In genomic region chr16:14372817-14373301, GRCm38 (mm10) we compare ENCODE assay signal across 10 mouse cellular contexts. TPM values are rescaled to one million over a fixed set of nuclear protein-coding genes. Genes with fewer than 3 reads are reported as not detected.
DNase-seq lines count a peak whose midpoint lies in the region; ATAC-seq and TF ChIP-seq lines count a peak whose summit lies in the region.
"Had no signal": no experiment of that assay in that cellular context is flagged by ENCODE, and none has a peak within 500 bp of the region (broad histone marks: within the 10 kb centered on the region; RNA-seq: fewer than 3 reads in every experiment).

No protein-coding gene starts in this region.

- TF ChIP-seq CTCF in lung, postnatal 0 days (IDR thresholded peaks at IDR 0.05): no peak

- peak; percentile 17; the same call in 1 of the 2 replicates for TF ChIP-seq EP300 in lung, postnatal 0 days (IDR thresholded peaks at IDR 0.05)

- H3K4me1 ChIP-seq in intestine, embryonic 16.5 days (ENCODE audit: control insufficient read depth, insufficient read depth, low read length): peaks cover 7% of the 10 kb centered on the region
- H3K4me1 ChIP-seq in lung, postnatal 0 days (ENCODE audit: insufficient read depth, low read depth, low read length): peaks cover 3% of the 10 kb centered on the region; the same call in 1 of the 2 replicates
- H3K4me1 ChIP-seq: midbrain, embryonic 15.5 days had no signal

- H3K4me2 ChIP-seq in intestine, embryonic 16.5 days (ENCODE audit: low read depth, low read length): peak overlapping the region; percentile 30; the same call in 1 of the 2 replicates
- H3K4me2 ChIP-seq in lung, postnatal 0 days (replicated peaks; ENCODE audit: low read depth, low read length): no peak overlapping the region
- H3K4me2 ChIP-seq: embryonic facial prominence, embryonic 13.5 days; midbrain, embryonic 15.5 days had no signal

- peak overlapping the region; percentile 53 for H3K9ac ChIP-seq in intestine, embryonic 16.5 days (ENCODE audit: low read depth, low read length)
- H3K9ac ChIP-seq in lung, postnatal 0 days (replicated peaks; ENCODE audit: low read depth): no peak overlapping the region
- H3K9ac ChIP-seq: embryonic facial prominence, embryonic 13.5 days; midbrain, embryonic 15.5 days had no signal

- no peaks in the 10 kb centered on the region for H3K9me3 ChIP-seq in intestine, embryonic 16.5 days (ENCODE audit: control insufficient read depth, low read length)
- no peaks in the 10 kb centered on the region for H3K9me3 ChIP-seq in lung, postnatal 0 days (ENCODE audit: low read length)
- H3K9me3 ChIP-seq: embryonic facial prominence, embryonic 13.5 days; midbrain, embryonic 15.5 days had no signal

- peak; percentile 47 for ATAC-seq in intestine, embryonic 16.5 days
- peak; percentile 80 for ATAC-seq in lung, postnatal 0 days
- no peak for ATAC-seq in megakaryocyte-erythroid progenitor cell, adult 5-6 weeks (replicated peaks; ENCODE audit: low FRiP score, low TSS enrichment, poor library complexity, severe bottlenecking)
- ATAC-seq: midbrain, embryonic 15.5 days had no signal

- H3K27me3 ChIP-seq in intestine, embryonic 16.5 days (replicated peaks; ENCODE audit: control insufficient read depth, insufficient read depth, low read length): no peaks in the 10 kb centered on the region
- H3K27me3 ChIP-seq in lung, postnatal 0 days (replicated peaks; ENCODE audit: insufficient read depth, low read length): no peaks in the 10 kb centered on the region
- H3K27me3 ChIP-seq: embryonic facial prominence, embryonic 13.5 days; midbrain, embryonic 15.5 days had no signal

- no peak overlapping the region for H3K4me3 ChIP-seq in intestine, embryonic 16.5 days (ENCODE audit: low read length)
- H3K4me3 ChIP-seq in lung, postnatal 0 days (ENCODE audit: low read depth, low read length): no peak overlapping the region
- H3K4me3 ChIP-seq: embryonic facial prominence, embryonic 13.5 days; midbrain, embryonic 15.5 days had no signal

- no peaks in the 10 kb centered on the region for H3K36me3 ChIP-seq in intestine, embryonic 16.5 days (ENCODE audit: control insufficient read depth, insufficient read depth, low read length)
- no peaks in the 10 kb centered on the region for H3K36me3 ChIP-seq in lung, postnatal 0 days (ENCODE audit: insufficient read depth, low read length)
- H3K36me3 ChIP-seq: embryonic facial prominence, embryonic 13.5 days; midbrain, embryonic 15.5 days had no signal

- DNase-seq in kidney, adult 11 months: peak; percentile 59
- DNase-seq in kidney, adult 18-20 months: no peak
- DNase-seq in adrenal gland, postnatal 10 days: peak; percentile 28
- DNase-seq in lung, postnatal 0 days (ENCODE audit: low spot score): peak; percentile 85
- no peak for DNase-seq in embryo, embryonic 10 days (ENCODE audit: low spot score)
- DNase-seq in thymus, postnatal 25 days: no peak

- 28% methylated on average over 4 of the region's 4 CpGs for WGBS in intestine, embryonic 16.5 days
- WGBS in lung, postnatal 0 days: 25% methylated on average over 4 of the region's 4 CpGs

- peak overlapping the region; percentile 77 for H3K27ac ChIP-seq in intestine, embryonic 16.5 days (ENCODE audit: low read length)
- peak overlapping the region; percentile 62 for H3K27ac ChIP-seq in lung, postnatal 0 days (ENCODE audit: low read length)
- H3K27ac ChIP-seq: embryonic facial prominence, embryonic 13.5 days; midbrain, embryonic 15.5 days had no signal

RNA-seq across cellular contexts. Expression of gene Abcc1, which starts 11.5 kb away (rescaled TPM):
- total RNA-seq in adrenal gland, postnatal 10 days (2021): 10 to 100 TPM; 16.8 to 27.0 TPM
- polyA plus RNA-seq in intestine, embryonic 16.5 days (2015; fragmentation: Nextera tagmentation; extraction: Ambion mirVana): 5.6 and 7.1 TPM in 2 replicates
- polyA plus RNA-seq in lung, postnatal 0 days (2015; fragmentation: Nextera tagmentation; extraction: Ambion mirVana): 5.0 and 7.2 TPM in 2 replicates
- total RNA-seq in megakaryocyte-erythroid progenitor cell, adult 5-6 weeks (2014; fragmentation: Nextera tagmentation): 32.6 and 42.0 TPM in 2 replicates
- total RNA-seq in megakaryocyte-erythroid progenitor cell, adult 5-6 weeks (2017): 19.1 and 25.8 TPM in 2 replicates

RNA-seq across cellular contexts. Expression of gene Fopnl, which starts 55.7 kb away (rescaled TPM):
- 10 to 100 TPM; 41.3 to 58.3 TPM for total RNA-seq in adrenal gland, postnatal 10 days (2021)
- 106 and 115 TPM in 2 replicates for polyA plus RNA-seq in intestine, embryonic 16.5 days (2015; fragmentation: Nextera tagmentation; extraction: Ambion mirVana)
- polyA plus RNA-seq in lung, postnatal 0 days (2015; fragmentation: Nextera tagmentation; extraction: Ambion mirVana): 89.2 and 91.4 TPM in 2 replicates
- 60.9 and 92.5 TPM in 2 replicates for total RNA-seq in megakaryocyte-erythroid progenitor cell, adult 5-6 weeks (2014; fragmentation: Nextera tagmentation)
- total RNA-seq in megakaryocyte-erythroid progenitor cell, adult 5-6 weeks (2017): 39.4 and 40.3 TPM in 2 replicates

Comparison
In these comparisons a context has a peak if more than half of its experiments do, and no peak if none do; other contexts are left out.
1. DNase-seq: peak in kidney, adult 11 months (single experiment), adrenal gland, postnatal 10 days (single experiment) and lung, postnatal 0 days (single experiment); none in kidney, adult 18-20 months (single experiment), embryo, embryonic 10 days (single experiment) and thymus, postnatal 25 days (single experiment).